Comparison of ENCODE assay signal across 7 mouse cellular contexts in genomic region chr19:34334300-34334699, GRCm38 (mm10). TPM values are rescaled to one million over a fixed set of nuclear protein-coding genes. Genes with fewer than 3 reads are reported as not detected.
DNase-seq lines count a peak whose midpoint lies in the region; ATAC-seq and TF ChIP-seq lines count a peak whose summit lies in the region.

No protein-coding gene starts in this region.

- H3K9ac ChIP-seq in embryonic facial prominence, embryonic 11.5 days (replicated peaks; ENCODE audit: low read length): no peak overlapping the region
- H3K9ac ChIP-seq in heart, postnatal 0 days (replicated peaks; ENCODE audit: low read depth, low read length): no peak overlapping the region

- H3K27me3 ChIP-seq in embryonic facial prominence, embryonic 11.5 days (ENCODE audit: control insufficient read depth, insufficient read depth, low read length): no peaks in the 10 kb centered on the region
- no peaks in the 10 kb centered on the region for H3K27me3 ChIP-seq in heart, postnatal 0 days (ENCODE audit: control insufficient read depth, insufficient read depth, low read length)

- TF ChIP-seq CTCF in heart, postnatal 0 days (IDR thresholded peaks at IDR 0.05; ENCODE audit: low read depth): peak; percentile 90

- H3K4me2 ChIP-seq in embryonic facial prominence, embryonic 11.5 days (ENCODE audit: low read depth, low read length): no peak overlapping the region
- H3K4me2 ChIP-seq in heart, postnatal 0 days (ENCODE audit: low read depth, low read length): no peak overlapping the region

- H3K9me3 ChIP-seq in embryonic facial prominence, embryonic 11.5 days (replicated peaks; ENCODE audit: control insufficient read depth, low read length): no peaks in the 10 kb centered on the region
- no peaks in the 10 kb centered on the region for H3K9me3 ChIP-seq in heart, postnatal 0 days (replicated peaks; ENCODE audit: control insufficient read depth, low read length)

- H3K36me3 ChIP-seq in embryonic facial prominence, embryonic 11.5 days (replicated peaks; ENCODE audit: control insufficient read depth, insufficient read depth, low read depth, low read length): no peaks in the 10 kb centered on the region
- H3K36me3 ChIP-seq in heart, postnatal 0 days (replicated peaks; ENCODE audit: control insufficient read depth, insufficient read depth, low read length): no peaks in the 10 kb centered on the region

- no peak overlapping the region for H3K27ac ChIP-seq in embryonic facial prominence, embryonic 11.5 days (replicated peaks; ENCODE audit: low read depth, low read length)
- H3K27ac ChIP-seq in heart, postnatal 0 days (ENCODE audit: low read depth): no peak overlapping the region

- H3K4me1 ChIP-seq in embryonic facial prominence, embryonic 11.5 days (ENCODE audit: control insufficient read depth, insufficient read depth, low read length): no peaks in the 10 kb centered on the region
- no peaks in the 10 kb centered on the region for H3K4me1 ChIP-seq in heart, postnatal 0 days (ENCODE audit: control insufficient read depth, insufficient read depth)

- no peak for TF ChIP-seq EP300 in heart, postnatal 0 days (IDR thresholded peaks at IDR 0.05; ENCODE audit: low read depth)

- ATAC-seq in embryonic facial prominence, embryonic 11.5 days (replicated peaks; ENCODE audit: insufficient number of reproducible peaks, low FRiP score, low TSS enrichment, low read depth): no peak
- no peak for ATAC-seq in heart, postnatal 0 days (ENCODE audit: insufficient read depth, low read depth)
- ATAC-seq in megakaryocyte-erythroid progenitor cell, adult 5-6 weeks (replicated peaks; ENCODE audit: low FRiP score, low TSS enrichment, poor library complexity, severe bottlenecking): peak; percentile 83

- H3K4me3 ChIP-seq in embryonic facial prominence, embryonic 11.5 days (ENCODE audit: low read depth, low read length): no peak overlapping the region
- no peak overlapping the region for H3K4me3 ChIP-seq in heart, postnatal 0 days (ENCODE audit: low read depth, low read length)

- 1% methylated on average over 2 of the region's 2 CpGs for WGBS in embryonic facial prominence, embryonic 11.5 days
- WGBS in heart, postnatal 0 days: 0% methylated on average over 2 of the region's 2 CpGs

- peak; percentile 25 for DNase-seq in MEL-GATA-1-ER (ENCODE audit: extremely low read depth, low read depth)
- peak; percentile 69 to 75 for DNase-seq in adrenal gland, postnatal 36 days
- DNase-seq in embryonic facial prominence, embryonic 11.5 days (ENCODE audit: low spot score): peak; percentile 86
- peak; percentile 80 for DNase-seq in heart, postnatal 0 days (ENCODE audit: low spot score)
- peak; percentile 28 to 77 for DNase-seq in layer of hippocampus, postnatal 25 days (ENCODE audit: extremely low spot score in 1 of 2, low spot score in 1 of 2)
- peak; percentile 53 for DNase-seq in right cerebral cortex, postnatal 25 days

RNA-seq across cellular contexts. Expression of gene Fas, which starts 43.8 kb away (rescaled TPM):
- total RNA-seq in adrenal gland, postnatal 36 days (2021): 10 to 100 TPM in 1 of 2 experiments, 1 to 10 TPM in 1; 9.0 to 15.0 TPM
- polyA plus RNA-seq in embryonic facial prominence, embryonic 11.5 days (2014; fragmentation: Nextera tagmentation; extraction: Ambion mirVana): 0.74 and 1.8 TPM in 2 replicates
- 1.1 and 3.2 TPM in 2 replicates for total RNA-seq in heart, postnatal 0 days (2014; rRNA removed; ENCODE audit: low replicate concordance)
- 5.6 and 7.1 TPM in 2 replicates for polyA plus RNA-seq in heart, postnatal 0 days (2015; fragmentation: Nextera tagmentation; extraction: Ambion mirVana)
- total RNA-seq in layer of hippocampus, postnatal 25 days (2021): 1 to 10 TPM in 1 of 2 experiments, under 1 TPM in 1; 0.61 to 2.0 TPM
- total RNA-seq in megakaryocyte-erythroid progenitor cell, adult 5-6 weeks (2014; fragmentation: Nextera tagmentation): not detected in 2 replicates
- 1.2 and 1.8 TPM in 2 replicates for total RNA-seq in megakaryocyte-erythroid progenitor cell, adult 5-6 weeks (2017)

Comparison
In these comparisons a context has a peak if more than half of its experiments do, and no peak if none do; other contexts are left out.
1. DNase-seq: peak in every context shown above with its lines; median percentile 86 in embryonic facial prominence, embryonic 11.5 days; 80 in heart, postnatal 0 days; 72 in adrenal gland, postnatal 36 days; 53 in right cerebral cortex, postnatal 25 days; 52 in layer of hippocampus, postnatal 25 days; 25 in MEL-GATA-1-ER.